Mouse (Mus musculus): ENCODE measurements around the gene Necap1. TPM values are rescaled to one million over a fixed set of nuclear protein-coding genes. Genes with fewer than 3 reads are reported as not detected.

Necap1 gene
- polyA plus RNA-seq (2014; fragmentation: Illumina TruSeq; extraction: RNeasy Lipid Tissue Mini Kit (QIAGEN cat#74804)), result 37.0 TPM

DNA sequence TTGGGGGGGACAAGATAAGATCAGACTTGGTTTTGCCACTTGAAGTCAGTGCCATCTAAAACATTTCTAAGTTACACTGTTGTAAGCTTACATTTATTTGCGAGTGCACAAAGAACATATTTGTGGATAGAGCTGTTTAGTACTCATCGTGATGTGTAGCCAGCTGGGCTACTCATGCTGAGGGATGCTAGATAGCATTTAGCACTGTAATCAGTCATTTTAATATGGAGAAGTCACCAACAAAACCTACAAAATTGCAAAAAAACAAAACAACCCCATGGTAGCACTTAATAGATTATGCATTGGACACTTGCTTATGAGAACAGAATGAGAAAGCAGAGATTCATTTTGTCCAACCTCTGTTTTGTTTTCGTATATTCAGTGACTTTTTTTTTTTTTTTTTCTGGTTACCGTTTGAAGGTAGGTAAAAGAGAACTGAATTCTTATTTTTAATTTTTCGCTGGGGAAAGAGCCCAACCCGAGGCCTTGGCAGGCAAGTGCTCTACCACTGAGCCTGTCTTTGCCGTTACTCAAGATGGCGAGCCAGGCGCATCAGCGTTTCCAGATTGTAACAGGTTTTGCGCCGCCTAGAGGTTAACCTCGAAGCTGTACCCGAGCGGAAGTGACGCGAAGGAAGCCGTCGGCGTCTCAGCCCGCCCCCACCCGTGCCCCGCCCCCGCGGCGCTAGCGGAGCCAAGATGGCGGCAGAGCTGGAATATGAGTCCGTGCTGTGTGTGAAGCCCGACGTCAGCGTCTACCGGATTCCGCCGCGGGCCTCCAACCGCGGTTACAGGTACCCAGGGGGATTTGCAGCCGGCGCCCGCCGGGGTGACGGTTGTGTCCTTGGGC lies at the start of gene Necap1:
TSS of gene Necap1 (plus strand) at position 604 of the 849 bp plus-strand sequence.

DNA sequence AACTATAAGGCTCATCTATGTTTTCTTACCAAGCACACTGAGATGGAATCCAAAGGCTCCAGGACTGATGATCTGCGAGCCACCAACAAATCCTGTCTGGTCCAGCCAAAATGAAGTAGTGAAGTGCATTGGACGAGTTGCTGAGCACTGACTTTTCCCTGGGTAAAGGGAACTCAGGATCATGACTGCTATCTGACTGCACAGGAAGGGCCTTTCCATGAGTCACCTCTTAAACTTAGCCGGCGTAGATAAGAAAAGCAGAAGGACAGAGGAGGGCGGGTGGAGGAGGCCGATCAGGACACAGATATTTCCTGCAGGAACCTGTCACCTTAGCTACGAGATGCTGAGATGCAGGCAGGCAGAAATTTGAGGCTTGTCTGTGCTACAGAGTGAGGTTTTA lies 18.3 kb upstream of the Necap1 start, which contains the start of gene C3ar1:
TSS of gene C3ar1 (minus strand) at position 207 of the 400 bp plus-strand sequence.

GRCm38 (mm10) chr6:122921451-122921850 lies 47.2 kb downstream of the Necap1 start, which contains the start of gene Clec4a1:
Gene Clec4a1 (plus strand): TSS chr6:122921848.

Other genes with a start within 250 kb of the Necap1 start
- 36.9 TPM for gene Dppa3, start 248.1 kb upstream of the Necap1 start, polyA plus RNA-seq (2014; fragmentation: Illumina TruSeq; extraction: RNeasy Lipid Tissue Mini Kit (QIAGEN cat#74804))
- 0.23 TPM for gene Nanog, start 167.0 kb upstream of the Necap1 start, polyA plus RNA-seq (2014; fragmentation: Illumina TruSeq; extraction: RNeasy Lipid Tissue Mini Kit (QIAGEN cat#74804))
- gene Slc2a3, start 72.8 kb upstream of the Necap1 start, polyA plus RNA-seq (2014; fragmentation: Illumina TruSeq; extraction: RNeasy Lipid Tissue Mini Kit (QIAGEN cat#74804)), result 6.3 TPM
- 17.5 TPM for gene Foxj2, start 54.6 kb upstream of the Necap1 start, polyA plus RNA-seq (2014; fragmentation: Illumina TruSeq; extraction: RNeasy Lipid Tissue Mini Kit (QIAGEN cat#74804))
- gene C3ar1, start 18.3 kb upstream of the Necap1 start, polyA plus RNA-seq (2014; fragmentation: Illumina TruSeq; extraction: RNeasy Lipid Tissue Mini Kit (QIAGEN cat#74804)), result 17.5 TPM
- 19.5 TPM for gene Clec4a1, start 47.4 kb downstream of the Necap1 start, polyA plus RNA-seq (2014; fragmentation: Illumina TruSeq; extraction: RNeasy Lipid Tissue Mini Kit (QIAGEN cat#74804))
- gene Clec4a3, start 78.0 kb downstream of the Necap1 start, polyA plus RNA-seq (2014; fragmentation: Illumina TruSeq; extraction: RNeasy Lipid Tissue Mini Kit (QIAGEN cat#74804)), result 38.7 TPM
- not detected for gene Clec4a4, start 115.9 kb downstream of the Necap1 start, polyA plus RNA-seq (2014; fragmentation: Illumina TruSeq; extraction: RNeasy Lipid Tissue Mini Kit (QIAGEN cat#74804))
- gene Clec4b1, start 175.5 kb downstream of the Necap1 start, polyA plus RNA-seq (2014; fragmentation: Illumina TruSeq; extraction: RNeasy Lipid Tissue Mini Kit (QIAGEN cat#74804)), result 2.7 TPM
- 18.8 TPM for gene Clec4a2, start 232.0 kb downstream of the Necap1 start, polyA plus RNA-seq (2014; fragmentation: Illumina TruSeq; extraction: RNeasy Lipid Tissue Mini Kit (QIAGEN cat#74804))

Data from ovary, adult 10 weeks (tissue).